In genomic region chr5:120652915-120653701, GRCm38 (mm10) we compare ENCODE assay signal across 20 mouse cellular contexts. TPM values are rescaled to one million over a fixed set of nuclear protein-coding genes. Genes with fewer than 3 reads are reported as not detected.
DNase-seq lines count a peak whose midpoint lies in the region; TF ChIP-seq lines count a peak whose summit lies in the region.
"Had no signal": no experiment of that assay in that cellular context is flagged by ENCODE, and none has a peak within 500 bp of the region (broad histone marks: within the 10 kb centered on the region; RNA-seq: fewer than 3 reads in every experiment).

No protein-coding gene starts in this region.

- WGBS in bone marrow, adult 2 months, result 80% methylated on average over 28 of the region's 28 CpGs

- TF ChIP-seq POLR2A in bone marrow, adult 2 months (IDR thresholded peaks at IDR 0.05; ENCODE audit: borderline replicate concordance, control insufficient read depth, low read depth, low read length), result 0 out of 2 replicates have a peak, but pooled peaks have one; percentile 16

- H3K27ac ChIP-seq in left cerebral cortex, adult 2 months, result peak overlapping the region; percentile 77
- no peak overlapping the region for H3K27ac ChIP-seq in bone marrow, adult 2 months (ENCODE audit: control insufficient read depth, insufficient read depth, low read depth, low read length, poor library complexity)
- H3K27ac ChIP-seq: heart, embryonic 13.5 days; limb, embryonic 15.5 days; neural tube, embryonic 13.5 days had no signal

- intact Hi-C loops in left cerebral cortex, adult 2 months (cut with DNase I), result no loop called here

- no peak for TF ChIP-seq CTCF in left cerebral cortex, adult 2 months (IDR thresholded peaks at IDR 0.05)
- TF ChIP-seq CTCF in bone marrow, adult 2 months (IDR thresholded peaks at IDR 0.05; ENCODE audit: control insufficient read depth, insufficient read depth, low read length), result no peak

- peak overlapping the region; percentile 26 for H3K4me3 ChIP-seq in left cerebral cortex, adult 2 months
- no peak overlapping the region for H3K4me3 ChIP-seq in bone marrow, adult 2 months (replicated peaks; ENCODE audit: control insufficient read depth, low read depth, low read length)
- H3K4me3 ChIP-seq: heart, embryonic 13.5 days; limb, embryonic 15.5 days; neural tube, embryonic 13.5 days had no signal

- peak; percentile 58 to 72 for DNase-seq in cerebellum, postnatal 25 days
- DNase-seq in cerebellum, adult 9-10 months, result no peak
- DNase-seq in left cerebral cortex, adult 2 months (ENCODE audit: extremely low spot score in 1 of 2, low spot score in 2 of 2), result no peak
- DNase-seq in left cerebral cortex, adult 9 months (ENCODE audit: low spot score in 2 of 2), result no peak
- peak; percentile 32 for DNase-seq in right cerebral cortex, postnatal 14 days
- DNase-seq in adrenal gland, adult (ENCODE audit: inconsistent age in 2 of 2, low spot score in 1 of 2), result no peak
- DNase-seq: adrenal gland, postnatal 25 days; kidney, adult 9 months; lung, adult 18-20 months had no signal

- H3K4me1 ChIP-seq in bone marrow, adult 2 months (ENCODE audit: control insufficient read depth, insufficient read depth, low read length), result no peaks in the 10 kb centered on the region; the same call in 1 of the 2 replicates

RNA-seq across cellular contexts. Expression of gene Rasal1, which starts 4.5 kb away (rescaled TPM):
- 10 to 100 TPM; 85.3 TPM for total RNA-seq in left cerebral cortex, adult 2 months (2021)
- polyA plus RNA-seq in bone marrow, adult 2 months (2011; ENCODE audit: insufficient read depth, insufficient read length, low replicate concordance, missing spikeins), result 1.6 and 4.6 TPM in 2 replicates
- polyA plus RNA-seq: C2C12 had no signal

RNA-seq across cellular contexts. Expression of gene Cfap73, which starts 19.1 kb away (rescaled TPM):
- under 1 TPM in 1 of 2 experiments, not detected in 1; 0.52 TPM for total RNA-seq in left cerebral cortex, adult 2 months (2021)
- polyA plus RNA-seq in bone marrow, adult 2 months (2011; ENCODE audit: insufficient read depth, insufficient read length, low replicate concordance, missing spikeins), result not detected in 2 replicates
- total RNA-seq: common myeloid progenitor, adult 5-6 weeks; hematopoietic stem cell, adult 5-6 weeks; megakaryocyte progenitor cell, adult 5-6 weeks; MEL had no signal
- polyA plus RNA-seq: C2C12; heart, embryonic 13.5 days; large intestine, adult 2 months; limb, embryonic 15.5 days; neural tube, embryonic 13.5 days; stomach, embryonic 14.5 days had no signal

RNA-seq across cellular contexts. Expression of gene Ddx54, which starts 40.6 kb away (rescaled TPM):
- 10 to 100 TPM; 38.6 to 41.0 TPM for total RNA-seq in left cerebral cortex, adult 2 months (2021)
- polyA plus RNA-seq in bone marrow, adult 2 months (2011; ENCODE audit: insufficient read depth, insufficient read length, low replicate concordance, missing spikeins), result 17.2 and 32.0 TPM in 2 replicates

RNA-seq across cellular contexts. Expression of gene Rita1, which starts 40.7 kb away (rescaled TPM):
- total RNA-seq in left cerebral cortex, adult 2 months (2021), result 10 to 100 TPM; 29.5 to 29.9 TPM
- polyA plus RNA-seq in bone marrow, adult 2 months (2011; ENCODE audit: insufficient read depth, insufficient read length, low replicate concordance, missing spikeins), result 1.9 and 3.4 TPM in 2 replicates

RNA-seq across cellular contexts. Expression of gene Dtx1, which starts 58.6 kb away (rescaled TPM):
- 10 to 100 TPM; 74.5 to 76.9 TPM for total RNA-seq in left cerebral cortex, adult 2 months (2021)
- 2.7 and 3.6 TPM in 2 replicates for polyA plus RNA-seq in bone marrow, adult 2 months (2011; ENCODE audit: insufficient read depth, insufficient read length, low replicate concordance, missing spikeins)
- total RNA-seq: common myeloid progenitor, adult 5-6 weeks; hematopoietic stem cell, adult 5-6 weeks; megakaryocyte progenitor cell, adult 5-6 weeks had no signal
- polyA plus RNA-seq: C2C12 had no signal

Comparison
In these comparisons a context has a peak if more than half of its experiments do, and no peak if none do; other contexts are left out.
1. DNase-seq: peak in cerebellum, postnatal 25 days (2 of 2) and right cerebral cortex, postnatal 14 days (single experiment); none in cerebellum, adult 9-10 months (single experiment), left cerebral cortex, adult 2 months (0 of 2), left cerebral cortex, adult 9 months (0 of 2) and adrenal gland, adult (0 of 2).